Mouse (Mus musculus) bone marrow, adult 2 months (tissue): ENCODE data around the gene Grm6. TPM values are rescaled to one million over a fixed set of nuclear protein-coding genes. Genes with fewer than 3 reads are reported as not detected.

Experiments used
- H3K27ac ChIP-seq: fragments of 200-500 bp; 2 replicates; pipeline ENCODE4 v1.5.1; 2012; ENCODE audit warnings: low read depth, mild to moderate bottlenecking, control low read depth, inconsistent platforms, low read length; ENCODE audit not compliant: control insufficient read depth, poor library complexity, insufficient read depth
- H3K4me1 ChIP-seq: fragments of 200-500 bp; 2 replicates; pipeline ENCODE4 v1.6.1; 2011; ENCODE audit warnings: low read length; ENCODE audit not compliant: control insufficient read depth, insufficient read depth
- H3K4me3 ChIP-seq: fragments of 200-500 bp; replicated peaks from 2 replicates; pipeline ENCODE3; 2011; ENCODE audit warnings: mild to moderate bottlenecking, low read depth, low read length, control low read depth; ENCODE audit not compliant: control insufficient read depth
- CTCF ChIP-seq: fragments of 200-500 bp; IDR thresholded peaks from 2 replicates; pipeline ENCODE4 v1.5.1; 2011; ENCODE audit warnings: low read length, control low read depth; ENCODE audit not compliant: control insufficient read depth, insufficient read depth
- POLR2A ChIP-seq: fragments of 200-500 bp; IDR thresholded peaks from 2 replicates; pipeline ENCODE4 v1.6.1; 2011; ENCODE audit warnings: low read depth, mild to moderate bottlenecking, control low read depth, low read length, borderline replicate concordance; ENCODE audit not compliant: control insufficient read depth
- WGBS: fragments of 180-500 bp; shearing (Covaris S2); methylation state at CpG from one replicate; pipeline ENCODE4 v1.1.7; 2018; 5-methylcytosine and 5-hydroxymethylcytosine counted together
- polyA plus RNA-seq: library from polyadenylated mRNA; stranded (reverse); fragments of >200 nt; gene quantifications from 2 replicates; pipeline ENCODE4 v1.2.4, GENCODE M21; 2011; ENCODE audit warnings: low replicate concordance; ENCODE audit not compliant: missing spikeins, insufficient read depth, insufficient read length

Grm6 gene
- polyA plus RNA-seq, 1 experiment, result not detected

DNA sequence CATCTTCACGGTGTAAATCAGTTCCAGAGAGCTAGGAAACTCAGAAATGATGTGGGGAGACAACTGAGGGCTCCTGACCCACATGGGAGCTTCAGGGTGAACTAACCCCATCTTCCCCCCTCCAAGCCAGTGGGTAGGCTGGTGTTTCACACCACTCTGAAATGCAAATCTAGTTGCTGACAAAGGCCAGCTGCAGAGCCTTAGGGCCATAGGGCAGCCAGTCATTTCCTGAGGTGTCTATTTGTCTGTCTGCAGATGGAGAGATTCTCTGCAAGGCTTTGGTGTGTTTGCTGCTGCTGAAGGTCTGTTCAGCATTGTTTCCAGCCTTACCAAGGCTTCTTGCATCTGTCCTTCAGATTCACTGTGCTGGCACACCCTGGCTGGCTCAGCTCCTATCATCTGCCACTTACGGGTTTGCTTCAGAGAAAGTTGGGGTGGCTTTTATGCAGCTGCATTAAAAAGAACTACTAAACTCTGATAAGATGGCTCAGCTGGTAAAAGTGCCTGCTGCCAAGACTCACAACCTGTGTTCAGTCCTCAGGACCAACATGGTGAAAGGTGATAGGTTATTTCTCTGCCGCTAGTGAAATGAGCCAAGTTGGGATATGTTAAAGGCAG is 1.9 kb upstream of the Grm6 start:
- H3K27ac ChIP-seq, result no peak overlapping the region
- H3K4me3 ChIP-seq, result no peak overlapping the region
- WGBS, result 36% methylated on average over 3 of the region's 3 CpGs
- no peak for TF ChIP-seq CTCF
- TF ChIP-seq POLR2A, result no peak
- no peaks in the 10 kb centered on the region for H3K4me1 ChIP-seq

DNA sequence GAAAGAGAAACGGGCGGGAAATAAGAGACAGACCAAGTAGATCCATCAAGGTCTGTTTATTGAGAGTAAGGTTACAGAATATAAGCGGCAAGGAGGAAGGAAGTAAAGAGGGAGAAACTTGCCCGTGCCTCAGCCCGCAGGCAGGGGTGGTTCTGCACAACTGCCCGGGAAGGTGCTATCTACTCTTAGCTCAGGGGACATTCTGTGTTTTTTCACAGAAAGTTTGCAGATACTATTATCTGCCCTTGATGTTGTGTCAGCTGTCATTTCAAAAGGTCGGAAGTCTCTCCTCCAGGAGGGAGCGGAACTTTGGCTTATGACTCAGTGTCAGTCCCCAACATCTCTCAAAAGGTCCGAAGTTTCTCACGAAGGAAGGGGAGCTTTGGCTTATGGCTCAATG is 1.2 kb upstream of the Grm6 start:
- H3K27ac ChIP-seq, result no peak overlapping the region
- no peak for TF ChIP-seq CTCF
- no peak for TF ChIP-seq POLR2A
- 1% methylated on average over 10 of the region's 10 CpGs for WGBS
- H3K4me3 ChIP-seq, result no peak overlapping the region
- H3K4me1 ChIP-seq, result no peaks in the 10 kb centered on the region

DNA sequence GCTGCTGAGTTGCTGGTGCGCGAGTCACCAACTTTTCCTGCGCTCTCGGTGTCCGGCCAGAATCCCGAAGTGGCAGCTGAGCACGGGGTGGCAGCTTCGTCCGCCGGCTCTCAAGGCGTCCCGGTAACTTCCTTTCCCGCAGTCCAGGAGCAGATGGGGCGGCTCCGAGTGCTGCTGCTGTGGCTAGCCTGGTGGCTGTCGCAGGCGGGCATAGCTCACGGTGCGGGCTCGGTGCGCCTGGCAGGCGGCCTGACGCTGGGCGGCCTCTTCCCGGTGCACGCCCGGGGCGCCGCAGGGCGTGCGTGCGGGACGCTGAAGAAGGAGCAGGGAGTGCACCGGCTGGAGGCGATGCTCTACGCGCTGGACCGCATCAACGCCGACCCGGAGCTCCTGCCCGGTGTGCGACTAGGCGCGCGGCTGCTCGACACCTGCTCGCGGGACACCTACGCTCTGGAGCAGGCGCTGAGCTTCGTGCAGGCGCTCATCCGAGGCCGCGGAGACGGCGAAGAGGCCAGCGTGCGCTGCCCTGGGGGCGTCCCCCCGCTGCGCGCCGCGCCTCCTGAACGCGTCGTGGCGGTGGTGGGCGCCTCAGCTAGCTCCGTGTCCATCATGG is 610 bp downstream of the Grm6 start:
- TF ChIP-seq CTCF (no peak), POLR2A (no peak)
- no peak overlapping the region for H3K27ac ChIP-seq
- no peaks in the 10 kb centered on the region for H3K4me1 ChIP-seq
- WGBS, result 1% methylated on average over 72 of the region's 72 CpGs
- H3K4me3 ChIP-seq, result no peak overlapping the region

DNA sequence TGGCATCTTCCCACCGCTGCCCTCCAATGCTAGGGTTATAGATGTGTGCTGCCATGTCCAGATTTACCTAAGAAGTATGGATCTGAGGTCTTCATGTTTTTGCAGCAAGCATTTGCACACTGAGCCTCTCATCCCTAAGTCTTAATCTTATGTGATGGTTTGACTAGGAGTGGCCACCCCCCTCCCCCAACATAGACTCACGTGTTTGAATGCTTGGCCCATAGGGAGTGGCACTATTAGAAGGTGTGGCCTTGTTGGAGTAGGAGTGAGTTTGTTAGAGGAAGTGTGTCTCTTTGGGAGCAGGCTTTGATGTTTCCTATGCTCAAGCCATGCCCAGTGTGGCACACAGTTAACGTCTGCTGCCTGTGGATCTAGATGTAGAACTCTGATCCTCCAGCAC is 28.2 kb downstream of the Grm6 start:
- H3K4me3 ChIP-seq, result no peak overlapping the region
- no peak overlapping the region for H3K27ac ChIP-seq
- TF ChIP-seq POLR2A (no peak), CTCF (no peak)
- no peaks in the 10 kb centered on the region for H3K4me1 ChIP-seq
- WGBS, result 77% methylated on average over 3 of the region's 3 CpGs

DNA sequence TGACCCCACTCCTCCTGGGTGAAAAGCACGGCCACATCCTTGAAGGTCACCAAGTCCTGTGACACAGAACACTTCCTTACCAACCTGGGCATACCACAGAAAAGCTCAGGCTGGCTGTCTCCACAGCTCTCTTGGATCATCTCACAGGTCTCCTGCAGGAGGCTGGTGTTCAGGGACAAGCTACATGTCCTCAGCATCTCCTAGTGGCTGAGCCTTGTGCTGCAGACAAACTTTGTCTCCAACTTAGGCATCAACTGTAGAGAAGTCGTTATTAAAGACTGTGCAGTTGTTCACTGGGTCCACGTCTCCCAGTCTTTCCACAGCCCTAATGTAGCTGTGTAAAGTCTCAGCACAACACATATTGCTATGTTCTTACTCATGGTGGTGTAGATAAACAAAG is 33.3 kb downstream of the Grm6 start:
- 48% methylated on average over 3 of the region's 3 CpGs for WGBS

DNA sequence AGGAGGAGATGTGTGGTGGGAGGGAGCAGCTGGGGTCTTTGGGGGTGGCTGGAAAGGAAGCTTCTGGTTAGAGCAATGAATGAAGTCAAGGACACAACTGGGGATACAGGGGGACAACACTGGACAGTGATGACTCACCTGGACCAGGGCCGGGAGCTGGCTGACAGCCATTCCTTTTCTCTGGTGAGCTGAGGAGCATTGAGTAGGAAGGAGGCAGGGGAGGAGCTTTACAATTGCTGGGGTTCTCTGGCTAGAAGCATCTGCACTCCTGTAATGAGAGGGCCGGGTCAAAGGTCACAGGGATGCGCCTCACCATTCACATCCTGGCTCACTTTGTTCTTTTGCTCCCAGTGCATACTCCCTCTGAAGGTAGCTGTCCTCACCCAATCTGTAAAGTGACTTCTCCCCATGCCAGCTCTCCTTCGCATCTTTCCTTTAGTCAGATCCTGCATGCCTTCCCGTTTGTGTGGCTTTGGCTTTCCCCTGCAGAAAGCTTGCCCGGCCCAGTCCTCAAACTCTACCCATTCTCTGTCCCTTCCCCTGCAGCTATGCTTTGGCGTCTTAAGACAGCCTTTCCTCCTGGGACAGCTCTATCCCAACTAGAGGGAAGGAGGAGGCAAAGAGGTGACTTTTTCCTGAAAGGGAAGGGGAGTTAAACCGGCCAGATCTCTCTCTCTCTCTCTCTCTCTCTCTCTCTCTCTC is 35.9 kb downstream of the Grm6 start:
- WGBS, result 66% methylated on average over 8 of the region's 8 CpGs
- TF ChIP-seq CTCF (no peak), POLR2A (no peak)
- Histone ChIP-seq H3K27ac (no peak overlapping the region), H3K4me3 (no peak overlapping the region), H3K4me1 (no peaks in the 10 kb centered on the region)

More for the DNA sequence above, 33.3 kb downstream of the Grm6 start:
- no peaks in the 10 kb centered on the region for H3K4me1 ChIP-seq
- no peak overlapping the region for H3K4me3 ChIP-seq
- no peak overlapping the region for H3K27ac ChIP-seq
- TF ChIP-seq POLR2A, result no peak
- TF ChIP-seq CTCF, result peak; percentile 17; the same call in 1 of the 2 replicates

DNA sequence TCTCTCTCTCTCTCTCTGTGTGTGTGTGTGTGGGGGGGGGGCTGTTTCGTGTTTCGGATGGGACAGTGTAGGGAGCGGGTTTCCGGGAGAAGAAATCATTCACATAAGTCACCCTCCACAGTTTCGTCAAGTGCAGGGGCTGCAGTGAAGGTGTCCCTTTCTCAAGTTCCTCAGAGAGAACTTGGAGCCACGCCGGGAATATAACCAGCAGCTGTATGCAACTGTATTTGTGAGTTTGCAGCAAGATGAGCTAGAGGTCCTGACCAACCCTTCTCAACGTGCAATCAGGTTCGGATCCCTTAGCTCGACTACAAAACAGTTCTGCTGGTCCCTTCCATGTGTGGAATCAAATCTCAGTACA is 36.4 kb downstream of the Grm6 start:
- H3K4me1 ChIP-seq, result no peaks in the 10 kb centered on the region
- no peak overlapping the region for H3K27ac ChIP-seq
- WGBS, result 23% methylated on average over 10 of the region's 10 CpGs
- H3K4me3 ChIP-seq, result no peak overlapping the region
- TF ChIP-seq POLR2A, result no peak
- no peak for TF ChIP-seq CTCF

DNA sequence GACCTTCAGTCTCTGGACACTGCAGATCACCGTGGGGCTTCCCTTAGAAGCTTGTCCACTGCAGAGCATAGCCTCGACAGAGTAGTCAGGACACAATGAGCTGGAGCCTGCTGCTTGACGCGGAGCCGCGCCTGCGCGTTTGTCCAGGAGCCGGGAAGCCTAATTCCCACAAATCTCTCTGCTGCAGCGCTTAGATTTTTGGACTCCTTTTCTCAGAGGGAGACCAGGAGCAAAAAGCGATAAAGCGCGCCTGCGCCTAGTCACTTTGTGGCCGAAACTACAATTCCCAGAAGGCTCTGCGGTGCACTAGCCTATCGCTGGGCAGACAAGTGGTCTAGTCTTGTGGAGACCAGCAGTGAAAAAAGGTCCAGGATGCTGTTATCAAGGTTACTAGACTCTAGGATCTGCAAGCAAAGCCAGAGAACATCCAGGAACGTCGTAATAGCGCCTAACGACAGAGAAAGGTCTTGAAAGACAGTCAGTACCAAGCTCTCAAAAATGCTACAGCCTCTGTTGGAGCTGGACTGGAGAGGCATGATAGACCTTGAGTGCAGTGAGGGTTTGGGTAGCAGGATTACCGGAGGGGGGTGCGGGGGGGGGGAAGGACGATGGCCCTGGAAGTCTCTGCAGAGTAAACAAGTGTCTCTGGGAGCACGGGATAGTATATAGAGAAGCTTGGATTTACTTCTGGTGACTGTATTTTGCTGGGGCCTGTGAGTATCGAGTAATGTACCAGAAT is 37.1 kb downstream of the Grm6 start, which contains the start of gene Zfp454:
Gene Zfp454 (minus strand): TSS at position 262 of the 739 bp plus-strand sequence.
- Histone ChIP-seq H3K4me1 (no peaks in the 10 kb centered on the region), H3K27ac (no peak within 1 kb of the TSS), H3K4me3 (no peak within 1 kb of the TSS)
- TF ChIP-seq POLR2A (no peak), CTCF (no peak)
- 11% methylated on average over 26 of the region's 26 CpGs for WGBS
